Mouse (Mus musculus) kidney, adult 9 months (tissue): Measurements from ENCODE around the gene Gm14548.
A peak's percentile ranks its signal among the peaks of the same experiment; 100 is the strongest.
"Not testable (repeated sequence)": the region's sequence is repeated elsewhere in the genome, so short reads cannot be mapped to it uniquely, and the experiment has no call there.

Experiments
- DNase-seq: peaks from one replicate; pipeline ENCODE4 v3.0.0; 2022

Gm14548 gene

GRCm38 (mm10) chr7:3898036-3898590 lies at the start of gene Gm14548:
Gene Gm14548, minus strand, starts transcription at chr7:3898120.
- DNase-seq, result not testable (repeated sequence)

- no peak for DNase-seq
These were observed 48.2 kb upstream of the Gm14548 start for GRCm38 (mm10) chr7:3946117-3946516.

GRCm38 (mm10) chr7:3940915-3941314 lies 43.0 kb upstream of the Gm14548 start:
- DNase-seq, result peak; percentile 6

- no peak for DNase-seq
These were observed 42.1 kb upstream of the Gm14548 start for GRCm38 (mm10) chr7:3939866-3940525.

DNA sequence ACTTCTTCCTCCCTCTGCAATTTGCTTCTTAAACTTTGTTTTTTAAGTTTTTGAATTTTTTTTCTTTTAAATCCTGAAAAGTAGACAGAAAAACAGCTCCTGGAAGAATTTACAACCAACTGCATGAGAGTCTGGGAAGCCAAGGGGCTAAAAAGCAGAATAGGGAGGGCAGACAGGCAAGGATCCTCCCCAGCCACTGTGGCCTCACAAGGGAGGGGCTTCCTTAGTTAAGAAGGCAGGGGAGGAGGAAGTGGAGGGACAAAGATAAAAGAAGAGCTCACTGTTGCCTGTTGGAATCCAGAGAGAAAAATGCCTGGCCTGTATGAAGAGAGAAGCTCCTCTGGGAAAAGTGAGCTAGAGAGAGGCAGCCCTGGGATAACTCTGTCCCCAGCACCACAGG lies 37.6 kb upstream of the Gm14548 start:
- DNase-seq, result not testable (repeated sequence)

DNA sequence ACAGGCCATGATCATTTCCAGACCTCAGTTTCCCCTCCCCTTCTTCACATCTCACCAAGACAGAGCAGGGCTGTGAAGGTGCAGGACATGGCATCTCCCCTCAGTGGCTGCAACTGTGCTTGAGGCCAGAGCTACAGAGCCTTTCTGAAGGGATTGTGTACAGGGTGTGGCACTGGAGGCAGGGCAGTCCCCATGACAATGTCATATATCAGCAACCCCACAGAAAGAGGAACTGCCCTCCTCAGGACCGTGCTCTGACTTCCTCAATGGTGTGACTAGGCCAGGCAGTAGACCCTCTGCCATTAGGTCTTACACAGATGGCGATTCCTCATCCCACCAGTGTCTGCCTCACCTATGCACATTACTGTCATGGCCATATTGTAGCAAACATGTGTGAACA lies 17.5 kb upstream of the Gm14548 start, which contains the start of gene Lilra6:
Lilra6 (minus strand) TSS at position 117 of the 400 bp plus-strand sequence.
- not testable (repeated sequence) for DNase-seq

GRCm38 (mm10) chr7:3903704-3904103 lies 5.8 kb upstream of the Gm14548 start:
- DNase-seq, result no peak

GRCm38 (mm10) chr7:3875032-3875431 lies 22.9 kb downstream of the Gm14548 start:
- DNase-seq, result not testable (repeated sequence)

- DNase-seq, result not testable (repeated sequence)
These were observed 53.0 kb downstream of the Gm14548 start, which contains the start of gene Pira2 for GRCm38 (mm10) chr7:3844951-3845350. Gene Pira2, minus strand, starts transcription at chr7:3845051.

DNA sequence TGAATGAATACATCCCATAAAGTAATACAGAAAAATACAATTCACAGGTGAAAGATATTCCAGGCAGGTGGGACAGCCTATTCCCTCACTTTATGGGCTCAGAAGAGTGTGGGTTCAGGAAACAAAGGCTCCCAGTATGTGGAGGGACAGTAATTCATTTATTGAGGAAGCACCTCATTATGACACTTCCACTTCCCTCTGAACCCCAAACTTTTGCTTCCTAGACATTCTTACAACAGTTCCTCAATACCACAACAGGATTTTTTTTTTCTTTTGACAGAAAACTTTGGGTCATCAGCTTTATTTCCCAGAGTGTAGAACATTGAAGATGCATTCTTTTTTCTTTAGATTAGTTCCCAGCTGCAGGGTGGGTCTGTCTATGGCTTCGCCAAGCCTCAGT lies 60.1 kb downstream of the Gm14548 start:
- DNase-seq, result not testable (repeated sequence)
